Mouse (Mus musculus) urinary bladder, postnatal 36 days (tissue): ENCODE measurements around the gene Wrap53.
"Not testable (repeated sequence)": the region's sequence is repeated elsewhere in the genome, so short reads cannot be mapped to it uniquely, and the experiment has no call there.

Experiments
- DNase-seq, 2 experiments: peaks; one replicate each; pipeline ENCODE4 v3.0.0; 2022; ENCODE audit warnings: low spot score in 2 of 2, mixed read lengths in 1 of 2

Wrap53 gene

DNA sequence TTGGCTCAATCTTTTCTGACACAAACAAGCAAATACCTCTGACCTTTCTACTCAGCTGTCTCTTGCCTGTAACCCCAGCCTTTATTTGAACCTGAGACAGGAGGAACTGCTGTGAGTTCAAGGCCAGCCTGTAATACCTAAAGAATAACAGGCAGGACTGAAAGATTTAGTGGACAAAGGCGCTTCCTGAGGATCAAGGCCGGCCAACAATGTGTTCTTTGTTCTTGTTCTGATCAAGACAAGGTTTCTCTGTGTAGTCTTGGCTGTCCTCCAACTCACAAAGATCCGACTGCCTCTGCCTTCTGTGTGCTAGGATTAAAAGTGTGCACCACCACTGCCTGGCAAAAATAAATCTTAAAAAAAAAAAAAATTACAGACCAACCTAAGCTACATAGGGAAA is 15.7 kb downstream of the Wrap53 start:
- no peak for DNase-seq

DNA sequence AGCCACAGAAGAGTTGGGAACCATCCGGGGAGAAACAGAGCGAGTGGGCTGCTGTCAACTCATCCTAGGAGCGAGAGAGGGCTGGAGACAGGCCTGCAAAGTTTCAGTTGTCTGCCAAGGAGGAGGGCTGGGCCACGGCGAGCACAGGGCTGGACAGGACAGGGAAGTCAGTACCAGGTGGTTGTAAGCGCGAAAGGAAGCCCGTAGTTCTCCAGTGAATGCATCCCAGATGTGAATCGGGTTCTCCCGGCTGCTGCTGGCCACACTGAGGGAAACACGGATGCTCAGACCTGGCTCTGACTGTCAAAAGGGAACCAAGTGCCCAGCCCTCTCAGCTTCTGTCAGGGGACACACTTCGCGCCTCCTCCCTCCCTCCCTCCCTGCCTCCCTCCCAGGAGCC is 16.7 kb downstream of the Wrap53 start:
- DNase-seq: no peak

DNA sequence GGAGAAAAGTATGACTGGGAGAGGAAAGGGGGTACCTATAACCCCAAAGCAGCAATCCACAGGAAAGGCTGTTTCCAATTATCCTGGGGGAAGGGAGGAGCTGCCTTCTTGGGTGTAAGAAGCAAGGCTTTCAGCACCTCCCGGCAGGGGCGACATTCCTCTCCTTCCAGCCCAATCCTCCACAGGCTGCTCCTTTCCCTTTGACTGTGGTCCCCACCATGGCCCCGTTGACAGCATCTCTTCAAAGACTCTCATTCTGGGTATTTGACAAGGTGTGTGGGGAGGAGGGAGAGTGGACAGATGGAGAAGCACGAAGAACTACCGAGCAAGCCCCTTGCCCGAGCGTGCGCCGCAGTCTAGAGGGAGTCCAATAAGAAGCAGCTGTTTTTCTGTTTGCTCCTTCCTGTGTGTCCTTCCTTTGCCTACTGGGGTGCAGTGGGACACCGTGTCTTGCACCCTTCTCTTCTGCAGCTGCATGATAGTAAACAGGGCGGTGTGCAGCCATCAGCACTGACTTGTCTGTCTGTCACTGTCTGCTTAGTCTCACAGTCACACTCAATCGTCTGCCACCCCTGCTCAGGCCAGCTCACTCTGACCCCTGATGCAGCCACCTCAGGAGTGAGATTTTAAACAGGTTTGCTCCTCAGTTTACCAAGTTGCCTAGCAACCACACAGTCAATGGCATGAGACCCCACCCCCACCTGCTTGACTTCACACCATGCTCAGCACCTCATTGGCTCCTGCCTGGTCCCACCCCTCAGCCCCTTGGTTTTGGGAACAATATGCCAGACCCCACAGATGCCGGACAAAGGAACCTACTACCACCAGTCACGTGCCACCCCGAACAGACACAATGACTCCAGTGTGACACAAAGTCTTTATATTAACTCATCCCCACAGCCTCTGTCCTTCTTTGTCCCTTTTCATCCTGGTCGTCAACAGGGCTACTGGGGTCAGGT is 18.9 kb downstream of the Wrap53 start:
- no peak for DNase-seq

DNA sequence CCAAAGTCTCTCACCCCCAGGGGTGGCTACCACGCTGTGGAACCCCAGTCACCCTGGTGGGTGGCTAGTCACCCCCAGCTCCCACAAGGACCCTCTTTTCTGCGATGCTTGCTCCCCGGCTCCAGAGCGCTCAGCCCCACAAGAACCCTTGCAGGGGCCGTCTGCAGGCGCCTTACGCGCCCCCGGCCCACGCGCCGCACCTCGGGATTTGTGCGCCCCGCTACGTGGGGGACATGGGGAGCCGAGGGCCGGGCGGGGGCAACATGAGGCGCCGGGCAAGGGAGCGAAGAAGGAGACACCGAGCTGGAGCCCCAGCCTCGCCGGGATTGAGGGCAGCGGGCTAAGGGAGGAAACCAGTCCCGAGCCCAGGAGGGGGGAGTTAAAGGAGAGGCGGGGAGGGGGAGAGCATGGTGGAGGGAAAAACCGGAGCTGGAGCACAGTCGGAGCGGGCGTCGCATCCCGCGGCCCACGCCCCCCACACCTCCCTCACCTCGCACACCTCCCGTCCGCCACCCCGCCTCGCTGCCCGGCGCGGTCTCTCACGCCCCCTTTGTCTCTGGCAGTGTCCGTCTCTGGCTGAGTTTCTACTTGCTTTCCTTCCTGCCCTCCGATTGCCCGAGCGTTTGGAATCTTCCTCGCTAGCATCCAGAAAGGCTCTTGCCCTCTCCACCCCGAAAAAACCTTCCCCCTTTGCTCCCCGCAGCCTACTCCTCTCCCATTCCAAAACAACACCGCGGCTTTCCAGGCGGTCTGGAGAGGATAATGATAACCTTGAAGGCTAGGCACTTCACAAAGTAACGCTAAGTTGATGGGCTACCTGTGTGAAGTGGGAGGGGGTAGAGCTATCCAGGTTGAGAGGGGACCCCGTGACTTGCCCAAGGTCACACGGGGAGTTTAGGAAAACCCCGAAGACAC is 19.9 kb downstream of the Wrap53 start, which contains the start of gene Efnb3:
Gene Efnb3 (minus strand): TSS at position 355 of the 915 bp plus-strand sequence.
- no peak for DNase-seq

DNA sequence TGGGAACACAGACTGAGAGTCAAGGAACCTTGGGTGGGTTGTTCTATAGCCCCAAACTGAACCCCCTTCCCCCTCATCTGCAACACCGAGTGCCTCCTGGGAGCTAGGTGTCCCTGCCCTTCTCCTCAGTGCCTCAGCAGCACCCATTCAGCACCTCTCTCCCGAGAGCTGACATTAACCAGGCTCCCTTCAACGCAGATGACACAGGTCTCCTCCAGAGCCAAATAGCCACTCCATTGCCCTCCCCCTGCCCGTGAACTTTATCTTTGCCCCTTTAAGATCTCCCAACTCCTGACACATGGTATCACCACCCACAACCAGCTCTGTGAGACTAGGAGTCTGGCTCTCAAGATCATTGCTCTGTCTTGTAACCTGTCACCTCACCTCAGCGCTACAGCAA is 20.9 kb downstream of the Wrap53 start:
- DNase-seq: no peak

DNA sequence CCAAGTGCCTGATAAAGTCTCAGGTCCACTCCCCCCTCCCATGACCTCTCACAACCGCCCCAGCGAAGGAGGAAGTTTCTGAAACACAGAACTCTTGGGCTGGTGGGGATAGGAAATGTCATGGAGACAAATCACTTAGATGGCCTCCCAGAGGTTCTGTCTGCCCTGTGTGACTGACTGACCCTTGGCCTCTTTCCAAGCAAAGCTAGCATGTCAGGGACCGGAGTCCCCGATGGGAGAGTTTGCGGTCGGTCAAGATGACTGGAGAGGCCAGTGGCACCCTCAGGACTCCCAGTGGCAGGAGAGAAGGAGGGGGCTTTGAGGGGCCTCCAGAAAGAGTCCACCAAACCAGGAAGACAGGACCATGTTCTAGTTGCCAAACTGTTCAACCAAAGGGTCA is 21.3 kb downstream of the Wrap53 start:
- DNase-seq: no peak

DNA sequence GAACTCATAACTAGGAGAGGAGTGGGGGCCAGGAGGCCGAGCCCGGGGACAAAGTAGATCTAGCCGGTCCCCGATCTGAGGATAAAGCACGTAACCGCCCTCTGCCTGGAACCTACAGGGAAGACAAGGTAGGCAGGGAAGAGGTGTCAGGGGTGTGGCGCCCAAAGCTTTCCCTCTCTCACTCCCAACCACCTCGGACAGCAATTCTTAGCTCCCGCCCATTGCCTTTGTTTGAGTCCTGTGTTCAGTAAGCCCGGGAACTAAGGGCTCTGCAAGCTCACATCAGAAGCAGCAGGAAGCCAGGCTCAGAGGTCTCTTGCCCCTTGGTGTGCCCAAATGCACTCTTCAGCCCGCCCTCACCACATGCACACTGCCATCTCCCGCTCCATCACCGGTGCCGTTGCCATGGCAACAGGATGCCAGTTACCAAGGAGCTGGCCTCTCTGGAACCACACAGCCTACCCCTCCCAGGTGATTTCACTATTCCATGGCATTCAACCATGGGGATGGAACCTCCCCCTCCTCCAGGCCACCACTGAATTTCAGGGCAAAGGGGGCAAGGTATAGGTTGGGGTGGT is 22.6 kb downstream of the Wrap53 start:
- DNase-seq: no peak

DNA sequence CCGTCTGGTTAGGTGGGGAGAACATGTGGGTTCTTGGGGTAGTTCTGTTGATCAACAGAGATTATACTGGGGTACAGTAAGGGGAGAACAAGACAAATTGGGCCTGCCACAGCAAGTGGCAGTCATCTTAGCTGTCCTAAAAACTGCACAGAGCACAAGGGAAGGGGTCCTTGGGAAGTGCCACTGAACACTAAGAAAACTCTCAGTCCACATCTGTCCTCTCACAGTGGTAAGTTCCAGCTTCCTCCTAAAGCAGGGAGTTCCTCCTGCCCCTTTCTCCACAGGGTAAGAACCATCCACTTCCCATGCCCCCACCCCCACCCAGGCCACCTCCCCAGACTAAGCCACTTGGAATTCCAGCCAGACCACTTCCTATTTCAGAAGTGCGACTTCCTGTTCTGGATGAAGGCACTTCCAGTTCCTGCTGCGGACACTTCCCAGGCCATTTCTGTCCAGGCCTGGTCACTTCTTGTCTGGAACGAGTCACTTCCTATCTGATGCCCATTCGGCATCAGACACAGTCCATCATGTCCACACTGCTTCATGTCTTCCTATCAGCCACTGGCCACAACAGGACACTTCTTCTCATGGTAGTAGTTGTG is 25.4 kb downstream of the Wrap53 start:
- DNase-seq: no peak

DNA sequence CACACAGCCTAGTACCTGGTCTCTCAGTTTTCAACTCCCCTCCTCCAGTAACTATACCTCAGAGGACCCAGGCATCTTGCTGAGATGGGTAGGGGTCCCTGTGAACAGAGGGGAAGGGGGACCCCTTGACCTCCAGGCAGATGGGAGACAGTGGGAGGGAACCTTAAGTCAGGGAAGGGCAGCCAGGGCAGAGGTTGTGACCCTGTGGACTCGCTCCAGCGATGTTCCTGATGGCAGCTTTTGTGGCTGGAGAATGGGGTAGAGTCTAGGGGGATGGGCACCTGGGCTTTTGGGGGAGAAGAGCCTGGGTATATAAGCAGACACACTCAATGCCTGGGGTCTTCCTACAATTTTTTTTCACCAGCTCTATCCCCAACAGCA is 26.7 kb downstream of the Wrap53 start:
- no peak for DNase-seq

DNA sequence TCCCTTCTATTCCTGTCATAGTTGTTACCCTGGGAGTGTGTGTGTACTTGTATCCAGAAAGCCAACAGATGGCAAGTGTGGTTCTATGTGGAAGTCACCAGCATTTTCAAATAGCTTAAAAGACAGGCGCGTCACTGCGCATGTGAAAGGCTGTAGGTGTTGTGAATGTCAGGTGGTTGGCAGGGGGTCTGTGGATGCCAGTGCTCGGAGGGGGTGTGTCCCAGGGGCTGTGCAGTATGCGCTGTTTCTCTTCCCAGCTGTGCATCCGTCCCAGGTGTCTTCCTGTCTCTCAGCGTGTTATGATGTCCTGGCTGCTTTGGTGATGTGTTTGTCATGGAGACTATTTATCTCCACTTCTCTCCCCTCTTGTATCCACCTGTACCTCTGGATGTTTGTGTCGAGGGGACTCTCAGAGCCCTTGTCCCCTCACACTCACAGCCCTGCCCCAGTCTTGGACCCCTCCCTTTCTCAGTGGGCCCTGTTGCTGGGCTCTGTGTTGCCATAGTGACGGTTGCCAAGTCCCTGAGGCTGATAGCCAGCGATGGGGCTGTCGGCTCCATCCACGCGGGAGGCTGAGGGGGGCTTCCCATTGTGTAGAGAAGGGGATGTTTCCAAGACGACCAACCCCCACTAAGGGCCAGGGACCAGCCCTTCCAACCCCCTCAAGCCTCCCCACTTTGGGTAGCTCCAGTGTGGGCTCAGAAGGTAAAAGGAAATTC is 27.3 kb downstream of the Wrap53 start:
- DNase-seq: no peak

DNA sequence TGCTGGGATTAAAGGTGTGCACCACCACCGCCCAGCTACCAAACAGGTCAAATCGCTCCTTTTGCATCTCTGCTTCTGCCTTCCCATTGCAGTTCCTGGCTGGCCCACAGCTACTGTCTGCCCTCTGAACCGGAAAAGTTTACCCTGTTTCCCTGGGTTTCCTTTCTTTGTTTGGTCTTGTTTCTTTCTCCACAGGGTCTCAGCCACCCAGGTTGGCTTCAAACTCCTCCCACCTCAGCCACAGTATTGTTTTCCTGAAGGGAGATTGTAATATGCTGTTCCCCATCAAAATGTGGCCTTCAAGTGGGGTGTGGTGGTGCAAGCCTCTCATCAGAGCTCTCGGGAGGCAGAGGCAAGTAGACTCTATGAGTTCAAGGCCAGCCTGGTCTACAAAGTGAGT is 28.7 kb downstream of the Wrap53 start:
- DNase-seq: no peak

DNA sequence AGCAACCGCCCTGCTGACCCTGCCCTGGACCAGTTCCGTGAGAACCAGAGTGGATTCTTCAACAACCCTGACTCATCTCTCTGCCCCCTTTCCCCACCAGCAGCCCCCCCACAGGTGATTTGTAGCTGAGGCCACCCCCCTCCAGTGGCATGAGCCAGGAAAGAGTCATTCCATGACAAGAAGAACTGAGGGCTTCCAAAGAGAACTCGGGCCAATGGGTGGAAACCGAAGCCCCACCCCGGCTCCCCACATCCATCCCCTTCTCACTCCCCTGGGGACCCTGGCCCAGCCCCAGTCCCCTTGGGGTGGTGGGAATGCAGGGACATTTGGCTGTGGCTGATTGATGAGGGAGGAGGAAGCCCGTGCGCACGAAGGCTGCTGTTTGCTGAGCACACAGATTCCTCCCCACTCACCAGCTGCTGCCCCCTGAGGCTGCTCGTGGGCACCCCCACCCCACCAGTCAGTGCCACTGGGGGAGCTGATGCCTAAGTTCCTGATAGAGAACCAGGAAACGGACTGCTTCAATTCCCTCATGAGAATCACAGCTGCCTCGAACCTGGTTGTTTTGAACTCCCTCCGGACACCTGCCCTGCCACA is 30.9 kb downstream of the Wrap53 start, which contains the start of gene Dnah2:
Gene Dnah2 (minus strand): TSS at position 51 of the 597 bp plus-strand sequence.
- DNase-seq: no peak

DNA sequence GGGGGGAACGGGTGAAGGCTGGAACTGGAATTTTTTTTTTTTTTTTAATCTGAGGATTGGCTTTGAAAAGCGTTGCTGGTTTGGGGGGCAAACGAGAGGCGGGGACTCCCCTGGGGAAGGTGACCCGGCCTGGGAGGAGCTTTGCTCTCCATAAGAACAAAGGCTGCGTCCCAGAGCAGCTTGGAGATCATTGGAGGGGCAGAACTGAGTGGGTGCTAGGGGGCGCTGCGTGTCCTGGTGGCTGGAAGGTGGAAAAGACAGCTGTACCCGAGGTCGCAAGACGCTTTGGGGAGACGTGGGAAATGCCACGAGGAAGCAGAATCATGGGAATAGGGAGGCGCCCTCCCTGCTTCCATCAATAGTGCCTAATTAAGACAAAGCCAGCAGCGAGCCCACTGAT is 33.0 kb downstream of the Wrap53 start:
- peak; percentile 19 to 33 for DNase-seq

DNA sequence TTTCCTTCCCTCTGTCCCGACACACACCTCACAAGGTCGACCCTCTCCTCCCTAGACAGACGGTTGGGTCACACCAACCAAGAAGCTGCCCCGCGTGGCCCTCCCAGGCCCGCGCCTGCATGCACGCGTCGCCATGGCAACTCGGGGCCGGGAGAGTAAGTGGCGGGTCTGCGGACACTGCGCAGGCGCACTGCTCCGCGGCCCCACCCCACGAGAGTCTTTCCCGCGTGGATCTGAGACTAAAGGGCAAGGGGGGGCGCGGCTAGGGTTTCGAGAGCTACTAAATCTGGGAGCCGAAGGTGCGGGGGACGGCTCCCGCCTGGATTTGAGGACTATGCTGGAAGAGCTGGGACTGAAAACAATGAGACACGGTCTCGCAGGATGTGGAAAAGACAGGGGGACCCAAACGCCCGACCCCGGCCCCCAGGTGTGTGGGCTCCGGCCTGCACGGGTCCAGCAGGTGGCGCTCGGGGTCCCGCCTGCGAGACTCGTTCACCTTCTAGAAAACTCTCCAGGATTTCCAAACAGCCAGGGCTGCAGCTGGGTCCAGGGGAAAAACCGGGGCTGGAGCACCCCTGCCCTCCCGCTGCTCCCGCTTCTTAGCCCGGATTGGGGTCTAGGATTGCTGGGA is 33.5 kb downstream of the Wrap53 start:
- DNase-seq: peak; percentile 52 to 67

DNA sequence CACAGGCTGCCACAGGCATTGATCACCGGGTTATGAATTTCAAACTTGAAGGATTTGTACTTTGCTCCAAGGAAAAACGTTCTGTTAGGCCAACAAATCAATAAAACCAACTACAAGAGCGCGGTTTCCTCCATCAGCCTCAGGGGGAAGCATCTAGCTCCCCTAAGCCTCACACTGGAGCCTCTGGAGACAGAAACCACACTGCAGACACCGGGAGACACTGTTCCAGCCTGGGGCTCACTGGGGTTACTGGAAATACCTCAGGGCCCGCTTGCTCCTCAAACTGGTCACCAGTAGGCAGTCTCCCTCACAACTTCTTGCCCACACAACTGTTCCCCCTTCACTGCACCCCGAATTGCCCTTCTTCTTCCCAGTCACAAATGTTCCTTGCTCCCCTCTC is 34.1 kb downstream of the Wrap53 start:
- no peak for DNase-seq

DNA sequence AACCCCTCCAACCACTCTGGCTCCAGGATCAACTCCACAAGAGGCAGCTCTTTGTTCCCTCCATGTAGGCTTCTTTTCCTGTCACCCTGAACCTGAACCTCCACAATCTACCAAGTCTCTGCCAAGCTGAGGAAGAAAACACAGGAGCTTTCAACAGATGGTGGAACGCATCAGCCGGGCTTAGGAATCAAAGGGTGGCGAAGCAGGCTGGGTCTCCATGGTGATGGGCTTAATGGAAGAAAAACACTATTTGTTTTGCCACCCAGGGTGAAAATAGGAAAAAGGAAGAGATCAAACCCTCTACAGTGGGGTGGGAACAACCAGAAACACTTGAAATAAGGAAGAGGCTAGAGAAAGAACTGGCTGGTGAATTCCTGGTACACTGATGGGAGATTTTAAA is 36.5 kb downstream of the Wrap53 start:
- DNase-seq: no peak

DNA sequence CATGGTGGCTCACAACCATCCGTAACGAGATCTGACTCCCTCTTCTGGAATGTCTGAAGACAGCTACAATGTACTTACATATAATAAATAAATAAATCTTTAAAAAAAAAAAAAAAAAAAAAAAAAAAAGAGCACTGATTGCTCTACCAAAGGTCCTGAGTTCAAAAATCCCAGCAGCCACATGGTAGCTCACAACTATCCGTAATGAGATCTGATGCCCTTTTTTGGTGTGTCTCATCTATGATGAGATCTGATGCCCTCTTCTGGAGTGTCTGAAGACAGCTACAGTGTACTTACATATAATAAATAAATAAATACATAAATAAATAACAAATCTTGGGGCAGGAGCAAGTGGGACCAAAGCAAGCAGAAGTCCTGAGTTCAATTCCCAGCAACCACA is 38.3 kb downstream of the Wrap53 start:
- not testable (repeated sequence) for DNase-seq

DNA sequence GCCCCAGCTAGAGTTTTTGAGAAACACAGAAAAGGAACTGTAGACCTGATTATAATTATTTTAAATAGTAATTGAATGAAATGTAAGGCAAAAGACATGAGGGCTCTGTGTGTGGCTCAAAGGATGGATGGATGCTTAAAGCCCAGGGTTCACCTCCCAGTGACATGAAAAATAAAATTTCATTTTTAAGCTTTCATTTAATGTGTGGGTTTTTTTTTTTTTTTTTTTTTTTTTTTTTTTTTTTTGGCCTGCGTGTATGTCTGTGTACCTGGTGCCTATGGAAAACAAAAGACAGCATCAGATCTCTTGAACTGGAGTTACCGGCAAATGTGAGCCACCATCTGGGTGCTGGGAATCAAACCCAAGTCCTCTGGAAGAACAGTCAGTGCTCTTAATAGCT is 39.4 kb downstream of the Wrap53 start:
- no peak for DNase-seq

DNA sequence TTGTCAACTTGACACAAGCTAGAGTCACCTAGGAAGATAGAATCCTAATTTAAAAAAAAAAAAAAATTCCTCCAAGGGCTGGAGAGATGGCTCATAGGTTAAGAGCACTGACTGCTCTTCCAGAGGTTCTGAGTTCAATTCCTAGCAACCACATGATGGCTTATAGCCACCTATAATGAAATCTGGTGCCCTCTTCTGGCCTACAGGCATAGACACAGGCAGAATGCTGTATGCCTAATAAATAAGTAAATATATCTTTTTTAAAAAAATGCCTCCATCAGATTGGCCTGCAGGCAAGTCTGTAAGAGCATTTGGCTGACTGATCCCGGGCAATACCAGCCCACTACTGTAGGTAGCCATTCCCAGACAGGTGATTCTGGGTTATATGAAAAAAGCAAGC is 45.1 kb downstream of the Wrap53 start:
- DNase-seq: no peak

DNA sequence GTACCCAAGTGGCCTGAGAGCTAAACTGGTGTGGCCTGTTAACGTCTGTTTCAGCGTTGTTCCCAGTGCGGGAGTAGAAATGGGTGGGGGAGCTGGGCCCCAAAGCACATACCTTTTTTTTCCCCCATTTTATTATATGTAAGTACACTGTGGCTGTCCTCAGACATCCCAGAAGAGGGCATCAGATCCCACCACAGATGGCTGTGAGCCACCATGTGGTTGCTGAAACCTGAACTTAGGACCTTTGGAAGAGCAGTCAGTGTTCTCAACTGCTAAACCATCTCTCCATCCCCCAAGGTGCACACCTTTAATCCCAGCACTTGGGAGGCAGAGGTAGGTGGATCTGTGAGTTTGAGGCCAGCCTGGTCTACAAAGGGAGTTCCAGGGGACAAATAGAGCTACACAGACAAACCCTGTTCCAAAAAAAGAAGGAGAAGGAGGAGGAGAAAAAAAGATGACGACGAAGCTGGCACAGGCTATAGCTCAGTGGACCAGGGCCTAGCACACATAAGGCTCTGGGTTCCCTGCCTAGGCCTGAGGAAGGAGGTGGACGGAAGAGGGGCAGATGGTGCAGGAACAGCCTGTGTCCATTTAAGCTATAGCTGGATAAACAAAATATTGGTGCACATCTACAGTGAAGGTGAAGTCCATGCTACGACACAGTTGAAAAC is 47.4 kb downstream of the Wrap53 start:
- DNase-seq: no peak
